Mouse (Mus musculus) left cerebral cortex, adult 18-20 months (tissue): Measurements from ENCODE around the gene Tmc7. TPM values are rescaled to one million over a fixed set of nuclear protein-coding genes. Genes with fewer than 3 reads are reported as not detected.

ENCODE experiments used
- DNase-seq, 2 experiments: peaks; one replicate each; pipeline ENCODE4 v3.0.0; 2021 to 2022; ENCODE audit warnings: low spot score in 2 of 2, mixed read lengths in 1 of 2
- total RNA-seq, 2 experiments: library from RNA; stranded (reverse); gene quantifications; 2 replicates each; pipeline ENCODE4 v1.2.3; 2021

Gene Tmc7
- total RNA-seq, 2 experiments from 2014 or later: 12.1 to 12.7 TPM

DNA sequence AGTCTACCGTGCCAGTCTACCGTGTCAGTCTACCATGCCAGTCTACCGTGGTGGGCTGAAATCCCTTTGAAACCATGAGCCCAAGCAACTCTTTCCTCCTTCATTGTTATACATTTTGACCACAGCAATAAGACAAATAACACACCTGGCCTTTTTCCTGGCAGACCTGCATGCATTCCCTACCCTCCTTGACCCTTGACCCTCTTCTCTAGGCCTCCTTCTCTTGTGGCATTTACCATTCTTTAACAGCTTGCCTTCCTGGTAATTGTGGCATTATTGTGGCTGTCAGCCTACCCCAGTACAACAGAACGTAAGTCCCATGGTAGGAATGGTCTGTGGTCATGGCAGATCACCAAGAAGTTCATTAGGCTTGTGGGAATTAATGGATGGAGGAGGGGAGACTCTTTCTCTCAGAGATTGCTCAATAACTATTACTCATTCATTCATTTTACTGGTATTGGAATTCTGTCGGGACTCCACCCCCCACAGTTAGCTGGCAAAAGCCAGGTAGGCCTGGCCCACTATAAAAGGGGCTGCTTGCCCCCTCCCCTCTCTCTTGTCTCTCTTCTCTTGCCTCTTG lies 6.3 kb upstream of the Tmc7 start:
- DNase-seq: no peak

DNA sequence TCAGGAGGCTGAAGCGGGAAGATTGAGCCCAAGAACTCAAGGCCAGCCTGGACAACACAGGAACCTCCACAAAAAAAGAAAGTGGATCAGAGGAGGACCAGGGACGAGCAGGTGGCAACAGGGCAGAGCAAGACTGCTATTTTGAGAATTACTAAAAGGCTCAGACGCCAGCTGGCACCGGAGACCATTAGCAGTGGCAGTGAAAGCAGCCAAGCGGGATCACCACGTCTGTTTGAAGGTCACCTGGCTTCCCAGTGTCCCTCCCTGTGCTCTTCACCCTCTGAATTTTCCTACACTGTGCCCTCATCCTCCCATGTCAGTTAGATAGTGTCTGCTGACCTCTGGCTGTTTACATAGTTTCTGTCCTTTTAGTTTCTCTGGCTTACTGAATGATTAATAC lies 1.3 kb upstream of the Tmc7 start:
- DNase-seq: no peak

DNA sequence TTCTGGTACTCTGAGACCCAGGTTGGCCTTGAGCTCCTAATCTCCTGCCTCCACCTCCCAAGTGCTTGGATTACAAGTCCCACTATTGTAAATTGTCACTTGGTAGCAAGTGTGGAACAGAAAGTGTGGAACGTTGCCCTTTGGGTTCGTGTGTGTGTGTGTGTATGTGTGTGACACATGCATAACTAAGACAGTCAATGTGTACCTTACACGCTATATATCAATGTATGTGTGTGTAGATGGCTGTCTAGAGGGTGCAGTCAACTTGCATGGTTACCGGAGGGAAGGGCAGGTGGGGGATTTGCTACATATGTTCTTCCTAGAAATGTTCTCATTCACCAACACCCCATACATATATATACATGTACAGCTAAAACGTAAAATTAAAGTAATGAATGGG lies 390 bp upstream of the Tmc7 start:
- no peak for DNase-seq

DNA sequence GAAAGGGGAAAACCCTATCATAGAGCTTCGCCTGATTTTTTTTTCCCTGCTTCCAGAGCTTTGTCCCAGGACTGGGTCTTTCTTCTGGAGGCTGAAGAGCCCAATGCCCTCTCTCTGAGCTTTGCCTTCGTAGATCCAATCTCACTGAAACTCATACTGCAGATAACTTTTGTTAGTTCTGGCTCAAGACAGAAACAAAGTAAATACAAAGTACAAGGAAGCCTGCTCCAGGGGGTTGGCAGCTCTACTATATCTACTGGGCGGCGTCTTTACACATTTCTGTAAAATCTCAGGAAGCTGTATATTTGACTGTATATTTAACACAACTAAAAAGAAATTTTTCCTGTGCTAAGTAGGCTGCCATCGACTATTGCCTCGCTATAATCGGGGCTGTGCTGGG lies 715 bp downstream of the Tmc7 start:
- no peak for DNase-seq

DNA sequence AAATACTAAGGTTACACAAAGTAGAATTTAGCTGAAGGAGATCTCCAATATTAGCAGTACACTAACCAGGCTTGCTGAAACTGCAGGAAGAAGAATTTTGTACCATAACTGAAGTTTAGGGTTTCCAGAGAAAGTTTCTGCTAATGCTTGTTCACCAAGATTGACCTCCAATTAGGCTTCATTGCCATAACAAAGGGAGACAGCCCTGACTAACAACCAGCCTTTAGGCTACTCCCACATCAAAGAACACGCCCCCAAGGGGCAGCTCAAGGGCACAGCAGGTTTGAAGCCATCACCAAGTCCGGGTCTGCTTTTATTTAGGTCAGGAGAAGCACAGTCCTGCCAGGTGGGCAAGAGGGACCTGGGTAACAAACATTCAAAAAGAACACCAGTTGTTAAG lies 4.6 kb downstream of the Tmc7 start:
- no peak for DNase-seq

DNA sequence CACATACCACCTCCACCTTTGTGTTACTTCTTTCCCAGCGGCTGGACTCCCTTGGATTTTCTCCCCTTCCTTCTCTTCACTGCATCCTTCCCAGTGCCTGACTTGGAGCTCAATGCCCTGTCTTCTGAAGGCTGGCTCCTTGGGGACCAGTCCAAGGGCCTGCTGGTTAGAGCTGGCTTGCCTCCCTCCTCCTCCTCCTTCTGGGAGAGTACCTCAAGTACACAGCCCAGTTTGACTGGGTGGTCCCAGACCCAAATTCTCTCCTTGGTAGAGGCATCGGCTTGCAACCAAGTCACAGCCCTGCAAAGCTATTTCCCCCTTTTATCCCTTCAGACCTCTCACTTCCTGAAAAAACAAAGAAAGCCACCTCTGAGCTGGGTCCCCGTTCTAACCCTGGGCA lies 6.3 kb downstream of the Tmc7 start:
- no peak for DNase-seq

DNA sequence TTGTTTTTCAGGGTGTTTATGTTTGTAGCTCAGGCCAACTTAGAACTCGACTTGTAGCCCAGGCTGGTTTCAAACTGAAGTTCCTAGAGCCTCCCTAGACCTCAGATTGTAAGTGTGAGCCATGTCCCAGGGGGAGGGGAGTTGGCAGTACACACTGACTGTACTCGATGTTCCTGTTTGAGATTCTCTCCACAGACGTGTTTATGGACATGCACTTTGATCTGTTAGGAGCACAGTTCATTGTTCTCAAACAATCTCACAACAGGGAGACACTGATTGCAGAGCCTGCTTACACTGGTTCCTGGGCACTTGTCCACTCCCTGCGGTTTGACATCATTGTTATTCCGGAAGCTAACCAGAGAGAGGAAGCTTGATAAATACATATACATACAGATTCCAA lies 12.5 kb downstream of the Tmc7 start:
- DNase-seq: no peak

DNA sequence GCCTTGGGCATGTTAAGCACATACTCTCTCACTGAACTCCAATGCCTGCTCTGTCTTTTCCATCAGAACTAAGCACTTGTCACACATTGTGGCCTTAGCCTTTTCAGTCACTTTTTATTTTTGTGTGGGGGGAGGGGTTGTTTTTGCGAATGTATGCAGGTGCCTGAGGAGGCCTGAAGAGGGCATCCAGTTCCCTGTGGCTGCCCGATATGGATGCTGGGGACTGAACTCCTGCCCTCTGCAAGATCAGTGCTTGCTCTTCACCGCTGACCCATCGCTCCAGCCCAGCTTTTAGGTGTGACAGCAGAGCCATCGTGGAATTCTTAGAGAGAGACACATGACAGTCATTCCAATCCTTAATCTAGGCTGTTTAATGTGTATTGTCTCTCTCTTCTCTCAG lies 13.2 kb downstream of the Tmc7 start:
- no peak for DNase-seq

DNA sequence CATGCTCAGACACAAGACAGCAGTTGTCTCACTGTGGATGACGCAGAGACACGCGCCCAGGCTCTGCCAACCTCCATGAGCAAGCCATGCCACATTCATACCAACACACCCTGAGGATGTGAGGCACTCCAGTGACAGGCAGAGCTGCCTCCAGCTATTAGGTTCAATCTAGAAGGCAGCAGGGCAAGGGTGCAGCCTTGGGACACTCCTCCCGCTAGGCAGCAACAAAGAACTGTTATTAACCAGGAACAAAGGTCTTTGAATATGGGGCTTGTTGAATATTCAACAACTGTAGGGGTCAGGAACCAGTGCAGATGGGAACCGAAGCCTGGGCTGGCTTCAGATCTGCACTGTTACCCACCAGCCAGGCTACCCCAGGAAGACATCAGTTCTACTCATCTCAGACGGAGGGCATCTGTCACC lies 15.4 kb downstream of the Tmc7 start:
- DNase-seq: no peak

DNA sequence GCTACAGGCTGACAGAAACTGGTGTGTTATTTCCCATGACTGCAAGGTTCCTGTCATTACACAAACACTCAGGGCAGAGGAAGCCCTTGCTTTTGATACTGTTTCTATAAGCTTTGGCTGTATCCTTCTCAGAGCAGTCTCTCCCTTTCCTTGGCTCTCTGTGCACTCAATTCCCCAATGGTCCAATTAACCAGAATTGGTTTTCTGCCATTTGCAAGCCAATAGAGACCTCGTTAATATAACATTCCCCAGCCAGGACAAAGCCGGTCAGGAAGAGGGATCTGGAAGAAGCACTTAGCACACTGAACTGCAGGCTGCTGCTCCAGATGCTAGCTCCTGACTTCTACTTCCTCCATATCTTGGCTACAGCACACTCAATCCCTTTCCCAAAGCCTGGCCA lies 30.2 kb downstream of the Tmc7 start:
- DNase-seq: no peak

DNA sequence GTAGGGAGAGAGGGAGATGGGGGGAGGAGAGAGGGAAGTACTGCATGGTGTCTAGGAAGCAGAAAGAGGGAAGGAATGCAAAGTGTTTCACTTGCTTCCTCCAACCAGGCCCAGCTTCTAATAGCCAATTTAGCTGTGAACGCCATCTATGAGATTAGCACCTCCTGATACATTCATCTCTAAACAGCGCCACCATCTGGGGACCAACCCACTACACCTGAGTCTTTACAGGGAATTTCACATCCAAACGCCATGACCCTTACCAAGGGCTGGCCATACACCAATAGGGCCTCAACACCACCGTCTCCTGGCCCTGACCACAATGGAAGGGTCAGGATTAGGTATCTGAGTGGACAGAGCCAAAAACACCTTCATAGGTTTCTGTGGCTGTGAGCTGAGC lies 30.7 kb downstream of the Tmc7 start:
- DNase-seq: no peak

DNA sequence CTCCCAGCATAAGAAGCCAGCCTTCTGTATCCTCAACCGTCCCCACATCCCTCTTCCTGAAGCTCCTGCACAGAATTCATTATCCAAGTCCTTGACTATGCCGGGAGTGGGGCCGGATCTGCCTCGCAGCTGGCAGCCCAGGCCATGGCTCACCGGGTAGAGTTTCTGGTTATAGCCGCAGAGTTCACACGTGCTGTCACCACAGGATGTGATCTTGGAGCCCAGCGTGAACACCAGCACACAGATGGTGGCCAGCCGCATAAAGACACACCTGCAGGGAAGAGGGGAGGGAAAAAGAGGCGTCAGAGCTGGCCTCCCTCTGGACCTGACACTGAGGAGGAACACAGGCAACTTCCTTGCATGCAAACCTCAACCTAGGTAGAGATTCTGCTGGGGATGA lies 37.1 kb downstream of the Tmc7 start:
- DNase-seq: no peak

DNA sequence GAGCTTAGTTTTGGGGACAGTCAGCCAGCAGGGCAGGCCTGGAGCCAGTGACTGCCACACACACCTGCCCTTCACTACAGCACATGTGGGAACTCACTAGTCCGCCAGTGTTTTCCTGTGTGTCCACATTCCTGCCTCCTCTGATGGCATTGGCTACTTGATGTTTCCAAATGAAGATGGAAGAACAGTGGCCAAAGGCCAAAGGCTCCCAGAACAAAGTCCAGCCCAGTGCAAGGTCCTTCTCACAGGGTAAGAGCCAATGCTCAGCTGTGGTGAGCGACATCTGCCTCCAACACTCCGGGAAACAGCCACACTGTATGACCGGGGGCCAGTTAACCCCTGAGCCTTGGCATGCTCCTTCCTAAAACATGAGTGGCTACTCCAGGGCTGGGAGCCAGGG lies 40.4 kb downstream of the Tmc7 start:
- DNase-seq: no peak

DNA sequence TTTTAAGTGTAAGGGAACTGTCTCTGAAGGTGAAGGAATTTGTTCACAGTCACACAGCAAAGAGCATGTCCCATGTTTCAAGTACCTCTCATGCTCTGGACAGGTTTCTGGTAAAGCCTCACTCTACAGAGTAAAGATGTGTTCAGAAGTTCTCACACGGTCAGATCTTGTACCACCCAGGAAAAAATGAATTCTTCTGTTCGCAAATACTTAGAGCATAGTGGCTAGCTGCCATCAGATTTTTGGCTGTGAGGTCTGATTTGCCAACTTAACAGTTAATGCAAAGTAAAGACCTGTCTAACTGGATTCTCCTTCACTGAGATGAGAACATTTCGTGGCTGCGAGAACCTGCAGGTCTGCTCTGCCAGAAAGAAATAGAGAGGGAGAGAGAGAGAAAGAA lies 49.5 kb downstream of the Tmc7 start:
- DNase-seq: no peak

DNA sequence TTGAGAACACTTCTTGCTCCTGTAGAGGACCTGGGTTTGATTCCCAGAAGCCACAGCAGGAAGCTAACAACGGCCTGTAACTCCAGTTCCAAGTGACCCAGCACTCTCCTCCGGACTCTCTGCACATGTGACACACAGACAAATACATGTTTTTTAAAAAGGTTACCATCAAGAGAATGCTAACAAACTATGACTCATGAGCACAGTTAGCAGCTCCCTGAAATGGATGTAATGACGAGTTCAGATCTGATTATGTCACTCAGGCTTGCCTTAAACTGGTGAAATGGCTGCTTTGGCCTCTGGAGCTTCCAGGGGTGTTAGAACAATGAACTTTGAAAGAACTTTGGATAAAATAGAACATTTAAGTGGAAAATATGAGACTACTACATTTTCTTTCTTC lies 50.2 kb downstream of the Tmc7 start:
- DNase-seq: no peak

DNA sequence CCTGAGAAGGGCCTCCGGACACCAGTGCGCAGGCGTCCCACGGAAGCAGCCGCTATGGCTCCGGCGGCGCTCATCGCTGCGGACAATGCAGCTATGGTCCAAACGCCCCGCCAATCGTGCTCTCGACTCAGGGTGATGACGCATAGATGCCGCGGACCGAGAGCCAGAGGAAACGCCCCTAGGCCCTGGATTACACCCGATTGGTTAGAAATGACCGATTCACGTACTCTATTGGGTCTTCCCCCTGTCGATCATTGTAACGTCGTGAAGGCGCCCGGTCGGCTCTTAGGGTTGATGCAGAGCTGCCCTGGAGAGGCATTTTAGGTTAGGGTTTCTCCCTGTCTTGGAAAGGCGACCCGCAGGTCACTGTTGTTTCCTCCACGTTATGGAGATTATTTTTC lies 51.4 kb downstream of the Tmc7 start, which contains the start of gene Coq7:
Gene Coq7, minus strand, starts transcription at position 179 of the 401 bp plus-strand sequence.
- peak; percentile 91 to 94 for DNase-seq

DNA sequence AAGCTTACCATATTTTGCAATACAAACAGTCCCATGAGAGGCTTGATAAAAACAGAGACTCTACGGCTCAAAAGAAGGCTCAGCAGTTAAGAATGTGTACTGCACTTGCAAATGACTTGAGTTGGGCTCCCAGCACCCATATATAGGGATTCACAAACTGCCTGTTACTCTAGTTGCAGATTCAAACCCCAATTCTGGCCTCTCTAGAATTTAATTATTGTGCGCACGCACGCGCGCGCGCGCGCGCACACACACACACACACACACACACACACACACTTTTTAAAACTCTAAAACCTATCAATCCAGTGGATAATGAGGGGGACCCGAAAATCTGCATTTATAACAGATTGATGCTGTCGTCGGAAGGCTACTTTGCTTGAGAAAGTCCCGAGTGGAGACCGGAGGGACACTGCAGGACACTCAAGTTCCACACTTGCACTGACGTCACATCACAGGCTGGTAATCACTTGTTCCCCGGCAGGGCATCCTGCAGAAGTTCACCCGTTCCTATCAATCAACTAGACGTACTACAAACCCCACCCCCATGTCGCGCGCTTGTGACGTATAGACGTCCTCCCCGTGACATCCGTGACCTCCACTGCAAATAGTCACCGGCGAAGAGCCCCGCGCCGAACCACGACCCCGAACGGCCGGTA lies 51.9 kb downstream of the Tmc7 start:
- DNase-seq: peak; percentile 97 to 99

DNA sequence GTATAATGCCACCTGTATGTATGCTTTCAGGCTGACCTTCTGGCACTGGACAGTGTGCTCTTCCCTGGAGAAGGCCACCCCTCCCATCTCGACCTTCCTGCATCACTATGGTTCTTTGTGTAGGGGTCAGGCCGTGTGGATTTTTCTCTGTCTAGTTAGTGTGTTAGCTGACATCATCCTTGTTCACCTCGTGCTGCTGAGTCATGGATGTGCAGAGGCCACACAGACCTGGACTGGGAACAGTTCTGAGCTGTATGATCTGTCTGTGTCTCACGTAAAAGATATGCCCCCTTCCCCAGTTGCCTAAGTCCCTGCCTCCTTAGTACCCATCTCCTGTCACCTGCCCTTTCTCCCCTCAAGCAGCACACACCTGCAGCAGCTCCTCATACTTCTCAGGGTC lies 57.6 kb downstream of the Tmc7 start:
- no peak for DNase-seq

DNA sequence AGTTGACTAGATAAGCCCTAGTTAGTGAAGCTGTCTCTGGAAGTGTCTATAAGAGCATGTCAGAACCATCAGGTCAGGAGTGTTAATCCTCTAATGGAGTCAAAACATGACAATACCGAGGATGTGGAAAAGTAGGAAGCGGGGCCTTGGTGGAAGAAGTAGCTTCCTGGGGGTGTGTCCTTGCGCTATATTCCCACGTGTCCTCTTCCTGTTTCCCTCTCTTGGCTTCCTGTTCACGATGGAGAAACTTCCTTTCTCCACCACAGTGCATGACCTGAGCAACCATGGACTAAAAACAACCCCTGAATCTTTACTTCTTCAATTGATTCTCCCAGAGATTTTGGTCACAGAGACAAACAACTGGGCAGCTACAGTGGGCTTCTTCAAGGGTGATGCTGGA lies 62.5 kb downstream of the Tmc7 start:
- DNase-seq: no peak

DNA sequence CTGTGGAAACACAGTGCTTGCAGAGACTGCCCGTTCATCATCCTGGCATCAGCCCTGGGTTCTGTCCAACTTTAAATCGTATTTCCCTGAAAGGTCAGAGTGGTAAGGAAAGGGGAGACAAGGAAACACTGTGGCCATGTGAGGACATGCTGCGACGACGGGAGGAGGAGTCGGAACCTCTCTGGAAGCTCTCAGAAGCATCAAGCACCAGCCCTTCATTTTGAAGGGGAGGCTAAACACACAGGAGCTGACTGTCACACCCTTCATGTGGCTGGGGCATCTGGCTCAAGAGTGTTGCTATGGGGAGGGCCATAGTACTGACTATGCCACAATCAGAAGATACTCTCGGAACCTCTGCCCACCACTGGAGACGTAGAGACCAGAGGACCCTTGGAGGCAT lies 64.9 kb downstream of the Tmc7 start:
- DNase-seq: no peak

DNA sequence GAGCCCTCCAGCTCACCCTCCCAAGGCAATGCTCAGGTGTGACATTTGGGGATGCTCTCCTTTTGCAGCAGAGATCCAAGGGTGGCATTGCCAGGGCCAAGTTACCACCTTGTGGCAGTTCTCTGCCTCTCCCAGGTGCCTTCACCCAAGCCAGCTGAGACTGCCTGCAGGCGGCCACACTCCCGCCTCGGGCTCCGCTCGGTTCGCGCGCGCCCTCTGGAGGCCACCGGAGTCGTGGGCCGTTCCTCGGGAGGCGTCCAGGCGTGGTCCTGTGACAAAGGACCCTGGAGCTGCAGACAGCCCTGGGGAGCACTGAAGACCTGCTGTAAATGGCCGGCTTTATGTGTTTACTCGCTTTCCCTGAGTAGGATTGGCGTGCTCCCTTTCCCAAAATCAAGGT lies 65.8 kb downstream of the Tmc7 start:
- DNase-seq: peak; percentile 78 to 80

DNA sequence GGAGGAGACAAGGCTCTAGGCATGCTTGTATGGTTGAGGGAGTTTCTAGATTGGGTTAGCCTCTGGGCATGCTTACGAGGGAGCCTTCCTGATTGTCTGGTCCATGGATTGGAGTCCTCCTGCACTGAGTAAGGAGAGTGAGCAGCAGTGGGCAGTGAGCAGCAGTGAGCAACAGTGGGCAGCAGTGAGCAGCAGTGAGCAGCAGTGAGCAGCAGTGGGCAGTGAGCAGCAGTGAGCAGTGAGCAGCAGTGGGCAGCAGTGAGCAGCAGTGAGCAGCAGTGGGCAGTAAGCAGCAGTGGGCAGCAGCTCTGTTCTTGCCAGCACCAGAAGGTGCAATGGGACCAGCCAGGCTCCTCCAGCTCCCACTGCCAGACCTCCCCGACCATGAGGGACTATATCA lies 66.7 kb downstream of the Tmc7 start:
- no peak for DNase-seq

DNA sequence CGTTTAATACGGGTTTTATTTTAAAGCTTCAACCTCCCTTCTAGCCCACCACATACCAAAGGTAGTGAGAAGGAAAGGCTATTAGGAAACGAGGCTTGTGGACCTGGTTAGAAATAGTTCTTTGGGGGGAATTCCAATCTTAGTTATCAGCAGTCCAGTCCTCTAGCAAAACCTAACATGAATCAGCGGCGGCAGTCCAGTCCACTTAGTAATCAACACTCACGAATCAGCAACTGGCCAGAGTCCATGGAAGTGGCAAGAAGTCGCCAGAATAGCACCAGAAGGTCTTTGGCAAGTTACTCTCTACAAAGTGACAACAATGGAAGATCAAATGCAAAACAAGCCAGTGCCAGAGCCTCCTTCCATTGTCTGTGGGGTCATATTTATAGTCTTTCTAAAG lies 76.0 kb downstream of the Tmc7 start:
- no peak for DNase-seq
